Mouse (Mus musculus): ENCODE results near the gene 2310033P09Rik. TPM values are rescaled to one million over a fixed set of nuclear protein-coding genes. Genes with fewer than 3 reads are reported as not detected.

2310033P09Rik gene
- polyA plus RNA-seq, 1 experiment from 2014 or later: 24.5 TPM

- no peak for ATAC-seq (replicated peaks; ENCODE audit: insufficient number of reproducible peaks, low FRiP score, low TSS enrichment)
- H3K4me1 ChIP-seq (ENCODE audit: control insufficient read depth, insufficient read depth, low read length): peaks cover 54% of the 10 kb centered on the region
- H3K4me2 ChIP-seq: no peak overlapping the region
- no peak overlapping the region for H3K4me3 ChIP-seq (ENCODE audit: low read depth, low read length)
- H3K9ac ChIP-seq (ENCODE audit: low read depth, low read length): no peak overlapping the region
- no peak overlapping the region for H3K27ac ChIP-seq (ENCODE audit: low read depth, low read length)
- no peaks in the 10 kb centered on the region for H3K27me3 ChIP-seq (ENCODE audit: control insufficient read depth, insufficient read depth, low read length)
- H3K9me3 ChIP-seq (replicated peaks; ENCODE audit: control insufficient read depth, low read length): no peaks in the 10 kb centered on the region
- 0 out of 2 replicates have a peak, but pooled peaks cover 3% of the 10 kb centered on the region for H3K36me3 ChIP-seq (ENCODE audit: control insufficient read depth, insufficient read depth, low read length)
These were observed 13.5 kb downstream of the 2310033P09Rik start for GRCm38 (mm10) chr11:59221604-59222003.

GRCm38 (mm10) chr11:59222306-59222705, 14.2 kb downstream of the 2310033P09Rik start:
- no peak overlapping the region for H3K4me2 ChIP-seq
- H3K36me3 ChIP-seq (ENCODE audit: control insufficient read depth, insufficient read depth, low read length): 0 out of 2 replicates have a peak, but pooled peaks cover 3% of the 10 kb centered on the region
- H3K27ac ChIP-seq (ENCODE audit: low read depth, low read length): no peak overlapping the region
- no peak for ATAC-seq (replicated peaks; ENCODE audit: insufficient number of reproducible peaks, low FRiP score, low TSS enrichment)
- no peak overlapping the region for H3K4me3 ChIP-seq (ENCODE audit: low read depth, low read length)
- H3K4me1 ChIP-seq (ENCODE audit: control insufficient read depth, insufficient read depth, low read length): peaks cover 51% of the 10 kb centered on the region
- no peaks in the 10 kb centered on the region for H3K9me3 ChIP-seq (replicated peaks; ENCODE audit: control insufficient read depth, low read length)
- H3K9ac ChIP-seq (ENCODE audit: low read depth, low read length): no peak overlapping the region
- 82% methylated on average over 4 of the region's 4 CpGs for WGBS (ENCODE audit: insufficient replicate concordance)
- H3K27me3 ChIP-seq (ENCODE audit: control insufficient read depth, insufficient read depth, low read length): no peaks in the 10 kb centered on the region

GRCm38 (mm10) chr11:59224025-59224424, 15.9 kb downstream of the 2310033P09Rik start:
- WGBS (ENCODE audit: insufficient replicate concordance): 80% methylated on average over 3 of the region's 3 CpGs
- H3K4me2 ChIP-seq: no peak overlapping the region; the same call in 1 of the 2 replicates
- H3K27ac ChIP-seq (ENCODE audit: low read depth, low read length): no peak overlapping the region

GRCm38 (mm10) chr11:59224470-59224869, 16.3 kb downstream of the 2310033P09Rik start:
- Histone ChIP-seq H3K36me3 (ENCODE audit: control insufficient read depth, insufficient read depth, low read length) (no peaks in the 10 kb centered on the region), H3K9ac (ENCODE audit: low read depth, low read length) (no peak overlapping the region), H3K4me2 (no peak overlapping the region; the same call in 1 of the 2 replicates), H3K4me1 (ENCODE audit: control insufficient read depth, insufficient read depth, low read length) (peaks cover 45% of the 10 kb centered on the region), H3K27ac (ENCODE audit: low read depth, low read length) (no peak overlapping the region), H3K27me3 (ENCODE audit: control insufficient read depth, insufficient read depth, low read length) (no peaks in the 10 kb centered on the region), H3K4me3 (ENCODE audit: low read depth, low read length) (no peak overlapping the region), H3K9me3 (replicated peaks; ENCODE audit: control insufficient read depth, low read length) (no peaks in the 10 kb centered on the region)
- 34% methylated on average over 2 of the region's 2 CpGs for WGBS (ENCODE audit: insufficient replicate concordance)
- no peak for ATAC-seq (replicated peaks; ENCODE audit: insufficient number of reproducible peaks, low FRiP score, low TSS enrichment)

More at GRCm38 (mm10) chr11:59224025-59224424, 15.9 kb downstream of the 2310033P09Rik start:
- ATAC-seq (replicated peaks; ENCODE audit: insufficient number of reproducible peaks, low FRiP score, low TSS enrichment): no peak
- Histone ChIP-seq H3K4me3 (ENCODE audit: low read depth, low read length) (no peak overlapping the region), H3K9ac (ENCODE audit: low read depth, low read length) (no peak overlapping the region), H3K9me3 (replicated peaks; ENCODE audit: control insufficient read depth, low read length) (no peaks in the 10 kb centered on the region), H3K4me1 (ENCODE audit: control insufficient read depth, insufficient read depth, low read length) (peaks cover 45% of the 10 kb centered on the region), H3K27me3 (ENCODE audit: control insufficient read depth, insufficient read depth, low read length) (no peaks in the 10 kb centered on the region), H3K36me3 (ENCODE audit: control insufficient read depth, insufficient read depth, low read length) (0 out of 2 replicates have a peak, but pooled peaks cover under 1% of the 10 kb centered on the region)

GRCm38 (mm10) chr11:59225167-59225566, 17.0 kb downstream of the 2310033P09Rik start:
- ATAC-seq (replicated peaks; ENCODE audit: insufficient number of reproducible peaks, low FRiP score, low TSS enrichment): no peak
- 39% methylated on average over 2 of the region's 2 CpGs for WGBS (ENCODE audit: insufficient replicate concordance)

GRCm38 (mm10) chr11:59226251-59226650, 18.1 kb downstream of the 2310033P09Rik start:
- ATAC-seq (replicated peaks; ENCODE audit: insufficient number of reproducible peaks, low FRiP score, low TSS enrichment): no peak
- H3K36me3 ChIP-seq (ENCODE audit: control insufficient read depth, insufficient read depth, low read length): no peaks in the 10 kb centered on the region
- peak overlapping the region; percentile 100; the same call in 1 of the 2 replicates for H3K9ac ChIP-seq (ENCODE audit: low read depth, low read length)
- no peak overlapping the region for H3K27ac ChIP-seq (ENCODE audit: low read depth, low read length)
- no peaks in the 10 kb centered on the region for H3K27me3 ChIP-seq (ENCODE audit: control insufficient read depth, insufficient read depth, low read length)
- H3K4me3 ChIP-seq (ENCODE audit: low read depth, low read length): peak overlapping the region; percentile 91
- H3K9me3 ChIP-seq (replicated peaks; ENCODE audit: control insufficient read depth, low read length): no peaks in the 10 kb centered on the region
- H3K4me1 ChIP-seq (ENCODE audit: control insufficient read depth, insufficient read depth, low read length): peaks cover 44% of the 10 kb centered on the region
- 41% methylated on average over 3 of the region's 3 CpGs for whole genome bisulfite sequencing (ENCODE audit: insufficient replicate concordance)
- H3K4me2 ChIP-seq: peak overlapping the region; percentile 91

More at GRCm38 (mm10) chr11:59225167-59225566, 17.0 kb downstream of the 2310033P09Rik start:
- H3K27ac ChIP-seq (ENCODE audit: low read depth, low read length): no peak overlapping the region
- peak overlapping the region; percentile 91 for H3K4me2 ChIP-seq
- H3K27me3 ChIP-seq (ENCODE audit: control insufficient read depth, insufficient read depth, low read length): no peaks in the 10 kb centered on the region
- peak overlapping the region; percentile 11; the same call in 1 of the 2 replicates for H3K9ac ChIP-seq (ENCODE audit: low read depth, low read length)
- no peaks in the 10 kb centered on the region for H3K36me3 ChIP-seq (ENCODE audit: control insufficient read depth, insufficient read depth, low read length)
- H3K9me3 ChIP-seq (replicated peaks; ENCODE audit: control insufficient read depth, low read length): no peaks in the 10 kb centered on the region
- H3K4me1 ChIP-seq (ENCODE audit: control insufficient read depth, insufficient read depth, low read length): peaks cover 45% of the 10 kb centered on the region
- H3K4me3 ChIP-seq (ENCODE audit: low read depth, low read length): no peak overlapping the region

GRCm38 (mm10) chr11:59226787-59227603, 18.9 kb downstream of the 2310033P09Rik start:
- peaks cover 42% of the 10 kb centered on the region for H3K4me1 ChIP-seq (ENCODE audit: control insufficient read depth, insufficient read depth, low read length)
- H3K9ac ChIP-seq (ENCODE audit: low read depth, low read length): peak overlapping the region; percentile 100
- no peak for ATAC-seq (replicated peaks; ENCODE audit: insufficient number of reproducible peaks, low FRiP score, low TSS enrichment)
- WGBS (ENCODE audit: insufficient replicate concordance): 3% methylated on average over 21 of the region's 21 CpGs
- H3K4me2 ChIP-seq: peak overlapping the region; percentile 91
- no peaks in the 10 kb centered on the region for H3K9me3 ChIP-seq (replicated peaks; ENCODE audit: control insufficient read depth, low read length)
- peak overlapping the region; percentile 98 for H3K27ac ChIP-seq (ENCODE audit: low read depth, low read length)
- no peaks in the 10 kb centered on the region for H3K36me3 ChIP-seq (ENCODE audit: control insufficient read depth, insufficient read depth, low read length)
- peak overlapping the region; percentile 91 for H3K4me3 ChIP-seq (ENCODE audit: low read depth, low read length)
- H3K27me3 ChIP-seq (ENCODE audit: control insufficient read depth, insufficient read depth, low read length): no peaks in the 10 kb centered on the region

- peak overlapping the region; percentile 100 for H3K9ac ChIP-seq (ENCODE audit: low read depth, low read length)
- whole genome bisulfite sequencing (ENCODE audit: insufficient replicate concordance): under 1% methylated on average over 49 of the region's 51 CpGs
These were observed 19.5 kb downstream of the 2310033P09Rik start for GRCm38 (mm10) chr11:59227604-59228121.

More at GRCm38 (mm10) chr11:59227604-59228121, 19.5 kb downstream of the 2310033P09Rik start:
- Histone ChIP-seq H3K4me1 (ENCODE audit: control insufficient read depth, insufficient read depth, low read length) (peaks cover 39% of the 10 kb centered on the region), H3K4me2 (peak overlapping the region; percentile 91), H3K27ac (ENCODE audit: low read depth, low read length) (peak overlapping the region; percentile 98), H3K9me3 (replicated peaks; ENCODE audit: control insufficient read depth, low read length) (no peaks in the 10 kb centered on the region), H3K4me3 (ENCODE audit: low read depth, low read length) (peak overlapping the region; percentile 91), H3K36me3 (ENCODE audit: control insufficient read depth, insufficient read depth, low read length) (no peaks in the 10 kb centered on the region), H3K27me3 (ENCODE audit: control insufficient read depth, insufficient read depth, low read length) (no peaks in the 10 kb centered on the region)
- peak; percentile 67 for ATAC-seq (replicated peaks; ENCODE audit: insufficient number of reproducible peaks, low FRiP score, low TSS enrichment)

All from heart, embryonic 11.5 days (tissue).